Mouse (Mus musculus) forebrain, embryonic 16.5 days (tissue): ENCODE results near the gene Tas1r1. TPM values are rescaled to one million over a fixed set of nuclear protein-coding genes. Genes with fewer than 3 reads are reported as not detected.
A peak's percentile ranks its signal among the peaks of the same experiment; 100 is the strongest.

Experiments
- ATAC-seq: fragments of 200-750 bp; cut with Nextera tagmentation; 2 replicates; pipeline ENCODE4 v1.8.0; 2017; ENCODE audit warnings: mild to moderate bottlenecking, moderate library complexity
- H3K27ac ChIP-seq: fragments of 300-500 bp; sonication (generic); 2 replicates; pipeline ENCODE4 v1.5.1; 2014; ENCODE audit warnings: low read length, control low read depth
- H3K27me3 ChIP-seq: fragments of 300-500 bp; sonication (generic); replicated peaks from 2 replicates; pipeline ENCODE4 v1.6.1; 2014; ENCODE audit warnings: low read length; ENCODE audit not compliant: control insufficient read depth, insufficient read depth
- H3K36me3 ChIP-seq: fragments of 300-500 bp; sonication (generic); 2 replicates; pipeline ENCODE4 v1.6.1; 2014; ENCODE audit not compliant: control insufficient read depth, insufficient read depth
- H3K4me1 ChIP-seq: fragments of 300-500 bp; sonication (generic); replicated peaks from 2 replicates; pipeline ENCODE4 v1.6.1; 2014; ENCODE audit warnings: low read length; ENCODE audit not compliant: control insufficient read depth, insufficient read depth
- H3K4me2 ChIP-seq: fragments of 300-500 bp; sonication (generic); 2 replicates; pipeline ENCODE4 v1.6.1; 2014; ENCODE audit warnings: mild to moderate bottlenecking, low read length, control low read depth
- H3K4me3 ChIP-seq: fragments of 300-500 bp; sonication (generic); replicated peaks from 2 replicates; pipeline ENCODE4 v1.5.1; 2014; ENCODE audit warnings: mild to moderate bottlenecking, low read length, control low read depth
- H3K9ac ChIP-seq: fragments of 300-500 bp; sonication (generic); replicated peaks from 2 replicates; pipeline ENCODE4 v1.6.1; 2014; ENCODE audit warnings: low read depth, low read length, control low read depth
- H3K9me3 ChIP-seq: fragments of 300-500 bp; sonication (generic); 2 replicates; pipeline ENCODE4 v1.6.1; 2016; ENCODE audit warnings: low read length; ENCODE audit not compliant: control insufficient read depth
- WGBS: fragments of 180-500 bp; shearing (Covaris S2); extraction: QIAGEN DNeasy Blood & Tissue Kit; methylation state at CpG from one replicate; pipeline ENCODE4 v1.1.7; 2014; 5-methylcytosine and 5-hydroxymethylcytosine counted together
- polyA plus RNA-seq: library from polyadenylated mRNA; unstranded; fragments of >200 nt; fragmentation: Nextera tagmentation; extraction: Ambion mirVana; gene quantifications from 2 replicates; pipeline ENCODE4 v1.2.1, GENCODE M21; 2015

Tas1r1 gene
- polyA plus RNA-seq, 1 experiment from 2014 or later = 1.6 TPM

- no peak for ATAC-seq
- H3K9ac ChIP-seq = no peak overlapping the region
- H3K4me1 ChIP-seq = peaks cover 30% of the 10 kb centered on the region
- 61% methylated on average over 4 of the region's 4 CpGs for WGBS
- H3K27ac ChIP-seq = no peak overlapping the region
- no peaks in the 10 kb centered on the region for H3K36me3 ChIP-seq
- H3K27me3 ChIP-seq = no peaks in the 10 kb centered on the region
- no peaks in the 10 kb centered on the region for H3K9me3 ChIP-seq
- H3K4me3 ChIP-seq = no peak overlapping the region
- H3K4me2 ChIP-seq = no peak overlapping the region
These were observed 8.4 kb downstream of the Tas1r1 start for GRCm38 (mm10) chr4:152029997-152030396.

GRCm38 (mm10) chr4:152029087-152029486 is 9.3 kb downstream of the Tas1r1 start:
- 43% methylated on average over 5 of the region's 5 CpGs for WGBS
- ATAC-seq = no peak
- Histone ChIP-seq H3K27me3 (no peaks in the 10 kb centered on the region), H3K36me3 (no peaks in the 10 kb centered on the region), H3K4me3 (no peak overlapping the region), H3K4me1 (peaks cover 35% of the 10 kb centered on the region), H3K9me3 (no peaks in the 10 kb centered on the region), H3K4me2 (no peak overlapping the region), H3K27ac (no peak overlapping the region), H3K9ac (no peak overlapping the region)

- no peaks in the 10 kb centered on the region for H3K36me3 ChIP-seq
- H3K4me2 ChIP-seq = peak overlapping the region; percentile 79
- no peak overlapping the region for H3K27ac ChIP-seq
- ATAC-seq = no peak
- peak overlapping the region; percentile 78 for H3K4me3 ChIP-seq
- no peaks in the 10 kb centered on the region for H3K27me3 ChIP-seq
- no peaks in the 10 kb centered on the region for H3K9me3 ChIP-seq
- WGBS = 66% methylated on average over 15 of the region's 15 CpGs
- peaks cover 37% of the 10 kb centered on the region for H3K4me1 ChIP-seq
- H3K9ac ChIP-seq = peak overlapping the region; percentile 64
These were observed 9.9 kb downstream of the Tas1r1 start for GRCm38 (mm10) chr4:152028456-152028855.

GRCm38 (mm10) chr4:152027524-152027923 is 10.8 kb downstream of the Tas1r1 start, which contains the start of gene Zbtb48:
Zbtb48 (minus strand) TSS chr4:152027671.
- H3K4me2 ChIP-seq = peak within 1 kb of the TSS; percentile 91
- ATAC-seq = peak; percentile 100
- peaks cover 39% of the 10 kb centered on the region for H3K4me1 ChIP-seq
- H3K4me3 ChIP-seq = peak within 1 kb of the TSS; percentile 78
- H3K27ac ChIP-seq = peak within 1 kb of the TSS; percentile 54; the same call in 1 of the 2 replicates
- H3K27me3 ChIP-seq = no peaks in the 10 kb centered on the region
- 0% methylated on average over 33 of the region's 35 CpGs for WGBS
- H3K9me3 ChIP-seq = no peaks in the 10 kb centered on the region
- H3K9ac ChIP-seq = peak within 1 kb of the TSS; percentile 74
- no peaks in the 10 kb centered on the region for H3K36me3 ChIP-seq

- no peaks in the 10 kb centered on the region for H3K27me3 ChIP-seq
- peak overlapping the region; percentile 78 for H3K4me3 ChIP-seq
- peak overlapping the region; percentile 54; the same call in 1 of the 2 replicates for H3K27ac ChIP-seq
- WGBS = 1% methylated on average over 39 of the region's 41 CpGs
- peak overlapping the region; percentile 74 for H3K9ac ChIP-seq
- ATAC-seq = no peak; the same call in none of the 2 replicates
- H3K36me3 ChIP-seq = no peaks in the 10 kb centered on the region
- no peaks in the 10 kb centered on the region for H3K9me3 ChIP-seq
- peak overlapping the region; percentile 91 for H3K4me2 ChIP-seq
- H3K4me1 ChIP-seq = peaks cover 39% of the 10 kb centered on the region
These were observed 11.4 kb downstream of the Tas1r1 start for GRCm38 (mm10) chr4:152026751-152027508.

GRCm38 (mm10) chr4:152024525-152024924 is 13.8 kb downstream of the Tas1r1 start:
- no peak for ATAC-seq
- H3K4me3 ChIP-seq = no peak overlapping the region
- H3K4me1 ChIP-seq = peaks cover 39% of the 10 kb centered on the region
- H3K27ac ChIP-seq = no peak overlapping the region
- H3K36me3 ChIP-seq = peaks cover 8% of the 10 kb centered on the region
- no peaks in the 10 kb centered on the region for H3K27me3 ChIP-seq
- no peak overlapping the region for H3K4me2 ChIP-seq
- WGBS = 92% methylated on average over 11 of the region's 11 CpGs
- H3K9ac ChIP-seq = no peak overlapping the region
- H3K9me3 ChIP-seq = no peaks in the 10 kb centered on the region

- 87% methylated on average over 8 of the region's 8 CpGs for WGBS
- ATAC-seq = no peak
- Histone ChIP-seq H3K27ac (no peak overlapping the region), H3K36me3 (peaks cover 8% of the 10 kb centered on the region), H3K9me3 (no peaks in the 10 kb centered on the region), H3K4me1 (peaks cover 30% of the 10 kb centered on the region), H3K4me3 (no peak overlapping the region), H3K4me2 (no peak overlapping the region), H3K9ac (no peak overlapping the region), H3K27me3 (no peaks in the 10 kb centered on the region)
These were observed 15.9 kb downstream of the Tas1r1 start for GRCm38 (mm10) chr4:152022506-152022905.

GRCm38 (mm10) chr4:152021568-152022097 is 16.7 kb downstream of the Tas1r1 start:
- Histone ChIP-seq H3K4me3 (no peak overlapping the region), H3K9ac (no peak overlapping the region), H3K9me3 (no peaks in the 10 kb centered on the region), H3K4me1 (peaks cover 26% of the 10 kb centered on the region), H3K36me3 (peaks cover 8% of the 10 kb centered on the region), H3K27me3 (no peaks in the 10 kb centered on the region), H3K4me2 (no peak overlapping the region), H3K27ac (no peak overlapping the region)
- no peak for ATAC-seq
- 74% methylated on average over 12 of the region's 12 CpGs for WGBS

GRCm38 (mm10) chr4:152020024-152020423 is 18.3 kb downstream of the Tas1r1 start:
- H3K9me3 ChIP-seq = no peaks in the 10 kb centered on the region
- peaks cover 9% of the 10 kb centered on the region for H3K4me1 ChIP-seq
- ATAC-seq = no peak
- no peak overlapping the region for H3K27ac ChIP-seq
- no peak overlapping the region for H3K4me3 ChIP-seq
- no peak overlapping the region for H3K9ac ChIP-seq
- 93% methylated on average over 21 of the region's 21 CpGs for WGBS
- no peaks in the 10 kb centered on the region for H3K27me3 ChIP-seq
- peaks cover 8% of the 10 kb centered on the region for H3K36me3 ChIP-seq
- H3K4me2 ChIP-seq = no peak overlapping the region
